Mouse (Mus musculus) thymus, adult 2 months (tissue): ENCODE data around the gene Exoc4. TPM values are rescaled to one million over a fixed set of nuclear protein-coding genes. Genes with fewer than 3 reads are reported as not detected.

Experiments used
- DNase-seq: peaks from one replicate; pipeline ENCODE4 v3.0.0; 2021
- H3K27ac ChIP-seq: fragments of 200-500 bp; 2 replicates; pipeline ENCODE4 v1.5.1; 2012; ENCODE audit warnings: low read length, control low read depth; ENCODE audit not compliant: control insufficient read depth, insufficient read depth
- H3K27me3 ChIP-seq: fragments of 200-500 bp; 2 replicates; pipeline ENCODE4 v1.6.1; 2012; ENCODE audit warnings: mild to moderate bottlenecking, low read length, moderate library complexity, mixed read lengths; ENCODE audit not compliant: control insufficient read depth, insufficient read depth
- H3K36me3 ChIP-seq: fragments of 200-500 bp; 2 replicates; pipeline ENCODE4 v1.6.1; 2012; ENCODE audit warnings: mild to moderate bottlenecking, low read length, moderate library complexity; ENCODE audit not compliant: control insufficient read depth, insufficient read depth
- H3K4me1 ChIP-seq: fragments of 200-500 bp; replicated peaks from 2 replicates; pipeline ENCODE4 v1.6.1; 2012; ENCODE audit warnings: low read length; ENCODE audit not compliant: control insufficient read depth, insufficient read depth
- H3K4me3 ChIP-seq: fragments of 200-500 bp; 2 replicates; pipeline ENCODE4 v1.5.1; 2012; ENCODE audit warnings: mild to moderate bottlenecking, low read length, control low read depth, moderate library complexity; ENCODE audit not compliant: control insufficient read depth, insufficient read depth
- CTCF ChIP-seq: fragments of 200-500 bp; IDR thresholded peaks from 2 replicates; pipeline ENCODE4 v1.5.1; 2012; ENCODE audit warnings: mild to moderate bottlenecking, control low read depth, low read length, moderate library complexity, borderline replicate concordance; ENCODE audit not compliant: control insufficient read depth, poor library complexity, insufficient read depth; ENCODE audit errors: extremely low read depth
- POLR2A ChIP-seq: fragments of 200-500 bp; IDR thresholded peaks from 2 replicates; pipeline ENCODE4 v1.6.1; 2012; ENCODE audit warnings: mild to moderate bottlenecking, low read length, control low read depth, moderate library complexity; ENCODE audit not compliant: control insufficient read depth, poor library complexity, insufficient read depth; ENCODE audit errors: extremely low read depth
- WGBS: fragments of 180-500 bp; shearing (Covaris S2); methylation state at CpG from one replicate; pipeline ENCODE4 v1.1.7; 2018; 5-methylcytosine and 5-hydroxymethylcytosine counted together
- polyA plus RNA-seq: library from polyadenylated mRNA; depleted of rRNA; stranded (reverse); fragments of >200 nt; gene quantifications from 2 replicates; pipeline ENCODE4 v1.2.3, GENCODE M21; 2012

The Exoc4 gene
- polyA plus RNA-seq, 1 experiment = 12.7 TPM

GRCm38 (mm10) chr6:33939169-33939568 is 690.3 kb downstream of the Exoc4 start:
- Histone ChIP-seq H3K27me3 (no peaks in the 10 kb centered on the region), H3K27ac (no peak overlapping the region), H3K4me1 (no peaks in the 10 kb centered on the region), H3K36me3 (no peaks in the 10 kb centered on the region), H3K4me3 (no peak overlapping the region)
- no peak for TF ChIP-seq POLR2A
- TF ChIP-seq CTCF = no peak
- no peak for DNase-seq
- WGBS = 93% methylated on average over 5 of the region's 5 CpGs

DNA sequence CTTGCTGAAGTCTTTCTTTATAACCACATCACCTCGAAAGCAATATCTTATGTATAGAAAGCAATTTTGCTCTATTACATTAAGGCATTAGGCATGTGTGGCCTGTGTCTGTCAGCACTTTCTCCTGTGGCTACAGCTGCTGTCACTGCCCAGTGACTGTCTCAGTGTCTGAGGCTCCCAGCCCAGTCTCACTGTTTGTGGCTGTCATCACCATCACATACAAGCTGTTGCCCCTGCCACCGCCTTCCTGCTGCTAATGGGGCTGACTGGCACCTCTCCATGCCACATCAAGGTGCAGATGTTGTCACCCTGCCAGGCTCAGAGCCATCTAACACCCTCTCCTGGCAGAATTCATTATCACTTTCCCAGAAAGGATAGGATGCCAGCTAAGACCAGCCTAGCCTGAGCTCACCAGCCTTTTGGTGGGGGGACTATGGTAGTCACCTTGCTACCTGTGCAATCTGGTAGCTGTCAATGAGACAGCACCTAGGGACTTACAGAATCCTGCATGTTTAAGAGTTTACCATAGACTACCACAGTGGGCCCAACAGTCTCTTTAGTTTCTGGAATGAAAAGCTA is 698.1 kb downstream of the Exoc4 start:
- DNase-seq = peak; percentile 24
- Histone ChIP-seq H3K27me3 (no peaks in the 10 kb centered on the region), H3K27ac (no peak overlapping the region), H3K36me3 (no peaks in the 10 kb centered on the region), H3K4me1 (peaks cover 8% of the 10 kb centered on the region), H3K4me3 (no peak overlapping the region)
- WGBS = 17% methylated on average over 2 of the region's 2 CpGs
- TF ChIP-seq CTCF = no peak
- no peak for TF ChIP-seq POLR2A

GRCm38 (mm10) chr6:33950113-33950512 is 701.2 kb downstream of the Exoc4 start:
- WGBS = 99% methylated on average over 2 of the region's 2 CpGs
- H3K27ac ChIP-seq = no peak overlapping the region
- no peaks in the 10 kb centered on the region for H3K36me3 ChIP-seq
- no peaks in the 10 kb centered on the region for H3K27me3 ChIP-seq
- DNase-seq = no peak
- H3K4me1 ChIP-seq = peaks cover 8% of the 10 kb centered on the region
- H3K4me3 ChIP-seq = no peak overlapping the region
- TF ChIP-seq POLR2A = no peak
- no peak for TF ChIP-seq CTCF

GRCm38 (mm10) chr6:33955469-33955868 is 706.6 kb downstream of the Exoc4 start:
- Histone ChIP-seq H3K4me1 (no peaks in the 10 kb centered on the region), H3K36me3 (no peaks in the 10 kb centered on the region), H3K27ac (no peak overlapping the region), H3K27me3 (no peaks in the 10 kb centered on the region), H3K4me3 (no peak overlapping the region)
- no peak for TF ChIP-seq POLR2A
- TF ChIP-seq CTCF = no peak
- WGBS = 94% methylated on average over 7 of the region's 7 CpGs
- DNase-seq = no peak

DNA sequence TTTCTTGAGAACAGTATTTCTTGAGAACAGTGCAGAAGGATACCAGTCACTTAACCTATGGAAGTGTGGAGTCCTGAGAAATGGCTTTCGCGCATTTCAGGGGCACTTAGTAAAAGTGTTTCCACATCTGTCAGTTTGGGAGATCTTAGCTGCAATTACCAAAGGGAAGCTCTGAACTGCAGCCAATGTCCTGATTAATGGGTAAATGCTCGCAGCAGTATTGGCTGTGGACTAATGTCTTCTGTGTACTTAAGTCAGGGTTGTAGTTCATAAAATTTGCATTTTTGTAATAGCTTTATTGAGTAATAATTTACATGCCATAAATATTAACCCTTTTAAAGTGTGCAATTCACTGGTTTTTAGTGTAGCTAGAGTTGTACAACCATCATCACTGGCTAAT is 709.4 kb downstream of the Exoc4 start:
- no peak for DNase-seq
- no peak overlapping the region for H3K27ac ChIP-seq
- no peak overlapping the region for H3K4me3 ChIP-seq
- no peaks in the 10 kb centered on the region for H3K4me1 ChIP-seq
- TF ChIP-seq CTCF (no peak), POLR2A (no peak)
- no peaks in the 10 kb centered on the region for H3K27me3 ChIP-seq
- 96% methylated on average over 3 of the region's 3 CpGs for WGBS
- no peaks in the 10 kb centered on the region for H3K36me3 ChIP-seq

GRCm38 (mm10) chr6:33960766-33961165 is 711.9 kb downstream of the Exoc4 start:
- no peak for DNase-seq
- H3K27me3 ChIP-seq = no peaks in the 10 kb centered on the region
- WGBS = 98% methylated on average over 2 of the region's 2 CpGs
- H3K4me1 ChIP-seq = no peaks in the 10 kb centered on the region
- no peak overlapping the region for H3K4me3 ChIP-seq
- no peak overlapping the region for H3K27ac ChIP-seq
- TF ChIP-seq POLR2A = no peak
- TF ChIP-seq CTCF = no peak
- H3K36me3 ChIP-seq = no peaks in the 10 kb centered on the region

GRCm38 (mm10) chr6:33963092-33963491 is 714.2 kb downstream of the Exoc4 start:
- H3K27me3 ChIP-seq = no peaks in the 10 kb centered on the region
- no peak for DNase-seq
- H3K27ac ChIP-seq = no peak overlapping the region
- no peak for TF ChIP-seq CTCF
- no peak for TF ChIP-seq POLR2A
- no peaks in the 10 kb centered on the region for H3K4me1 ChIP-seq
- no peak overlapping the region for H3K4me3 ChIP-seq
- H3K36me3 ChIP-seq = no peaks in the 10 kb centered on the region
- WGBS = 99% methylated on average over 2 of the region's 2 CpGs
